Mouse (Mus musculus) neural tube, embryonic 11.5 days (tissue): ENCODE results near the gene Hk2. TPM values are rescaled to one million over a fixed set of nuclear protein-coding genes. Genes with fewer than 3 reads are reported as not detected.

Experiments
- ATAC-seq: fragments of 200-750 bp; cut with Nextera tagmentation; 2 replicates; pipeline ENCODE4 v1.8.0; 2017; ENCODE audit warnings: moderate number of reproducible peaks, mild to moderate bottlenecking, moderate TSS enrichment, moderate library complexity; ENCODE audit not compliant: insufficient read depth, low FRiP score, low TSS enrichment
- DNase-seq: peaks from one replicate; pipeline ENCODE4 v3.0.0-alpha.2; 2015; ENCODE audit warnings: low spot score
- H3K27ac ChIP-seq: fragments of 300-500 bp; sonication (generic); 2 replicates; pipeline ENCODE4 v1.5.1; 2014; ENCODE audit warnings: low read depth, mild to moderate bottlenecking, low read length
- H3K27me3 ChIP-seq: fragments of 300-500 bp; sonication (generic); 2 replicates; pipeline ENCODE4 v1.6.1; 2014; ENCODE audit warnings: mild to moderate bottlenecking, low read length, mixed read lengths; ENCODE audit not compliant: control insufficient read depth, insufficient read depth
- H3K36me3 ChIP-seq: fragments of 300-500 bp; sonication (generic); 2 replicates; pipeline ENCODE4 v1.6.1; 2014; ENCODE audit warnings: mild to moderate bottlenecking, low read length, moderate library complexity, mixed read lengths; ENCODE audit not compliant: control insufficient read depth, insufficient read depth
- H3K4me1 ChIP-seq: fragments of 300-500 bp; sonication (generic); 2 replicates; pipeline ENCODE4 v1.6.1; 2014; ENCODE audit warnings: low read length, mixed read lengths; ENCODE audit not compliant: control insufficient read depth, insufficient read depth
- H3K4me2 ChIP-seq: fragments of 300-500 bp; sonication (generic); 2 replicates; pipeline ENCODE4 v1.6.1; 2014; ENCODE audit warnings: low read depth, mild to moderate bottlenecking, moderate library complexity
- H3K4me3 ChIP-seq: fragments of 300-500 bp; sonication (generic); 2 replicates; pipeline ENCODE4 v1.5.1; 2014; ENCODE audit warnings: low read depth, low read length
- H3K9ac ChIP-seq: fragments of 300-500 bp; sonication (generic); 2 replicates; pipeline ENCODE4 v1.6.1; 2014; ENCODE audit warnings: mild to moderate bottlenecking, low read length
- H3K9me3 ChIP-seq: fragments of 300-500 bp; sonication (generic); 2 replicates; pipeline ENCODE4 v1.6.1; 2016; ENCODE audit warnings: low read length; ENCODE audit not compliant: control insufficient read depth
- WGBS: fragments of 180-500 bp; shearing (Covaris S2); extraction: QIAGEN DNeasy Blood & Tissue Kit; methylation state at CpG from one replicate; pipeline ENCODE4 v1.1.7; 2014; 5-methylcytosine and 5-hydroxymethylcytosine counted together
- polyA plus RNA-seq: library from polyadenylated mRNA; unstranded; fragments of >200 nt; fragmentation: Nextera tagmentation; extraction: Ambion mirVana; gene quantifications from 2 replicates; pipeline ENCODE4 v1.2.1, GENCODE M21; 2014

The Hk2 gene
- polyA plus RNA-seq, 1 experiment from 2014 or later = 15.6 TPM

DNA sequence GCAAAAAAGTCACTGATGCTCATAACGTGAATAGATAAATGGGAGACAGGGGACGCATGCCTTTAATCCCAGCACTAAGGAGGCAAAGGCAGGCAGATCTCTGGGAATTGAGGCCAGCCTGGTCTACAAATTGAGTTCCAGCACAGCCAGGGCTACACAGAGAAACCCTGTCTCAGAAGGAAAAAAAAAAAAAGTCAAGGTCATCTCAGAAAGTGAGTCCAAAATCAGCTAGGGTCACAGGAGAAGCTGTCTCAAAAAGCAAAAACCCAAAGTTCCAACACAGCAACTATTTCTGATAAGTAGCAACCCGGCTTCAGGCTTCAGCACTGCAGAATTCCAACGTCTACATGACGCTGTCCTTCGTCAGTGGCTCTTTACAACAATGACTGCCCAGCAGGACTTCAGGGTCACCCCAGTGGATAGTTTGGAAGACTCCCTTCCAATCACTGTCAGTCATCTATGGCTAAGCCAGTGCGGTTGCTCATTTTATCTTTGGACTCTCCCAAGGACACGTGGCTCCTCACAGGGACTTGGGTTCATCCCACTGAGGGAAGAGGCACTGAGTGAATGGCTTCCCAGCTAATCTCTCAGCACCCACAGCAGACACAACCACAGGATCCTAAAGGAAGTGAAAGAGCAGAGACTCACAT, 33.3 kb downstream of the Hk2 start:
- H3K9me3 ChIP-seq = no peaks in the 10 kb centered on the region

DNA sequence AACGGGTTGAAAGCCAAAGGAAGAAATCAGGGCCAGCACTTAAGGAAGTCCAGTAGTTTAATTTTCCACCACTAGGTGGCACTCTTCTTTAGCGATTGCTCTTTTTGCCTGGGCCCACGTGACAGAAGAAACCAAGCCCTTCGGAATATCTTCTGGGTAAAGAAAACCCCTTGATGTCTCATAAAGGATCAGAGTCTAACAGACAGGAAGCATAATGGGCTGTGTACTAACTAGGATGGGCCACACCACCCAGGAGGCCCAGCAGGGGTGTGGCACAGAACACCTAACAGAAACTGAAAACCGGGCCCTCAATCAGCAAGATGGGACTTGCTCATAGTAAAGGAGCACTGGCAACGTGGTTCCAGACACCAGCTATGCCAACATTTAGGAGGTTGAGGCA, 34.0 kb downstream of the Hk2 start:
- H3K9ac ChIP-seq = no peak overlapping the region
- H3K4me3 ChIP-seq = no peak overlapping the region
- no peaks in the 10 kb centered on the region for H3K9me3 ChIP-seq
- WGBS = 41% methylated on average over 6 of the region's 6 CpGs
- H3K4me2 ChIP-seq = no peak overlapping the region
- no peaks in the 10 kb centered on the region for H3K4me1 ChIP-seq
- H3K27ac ChIP-seq = no peak overlapping the region
- DNase-seq (peak; percentile 47), ATAC-seq (peak; percentile 41; the same call in 1 of the 2 replicates)
- H3K27me3 ChIP-seq = no peaks in the 10 kb centered on the region
- H3K36me3 ChIP-seq = peaks cover 9% of the 10 kb centered on the region

More for the DNA sequence above, 33.3 kb downstream of the Hk2 start:
- ATAC-seq (no peak), DNase-seq (no peak)
- no peak overlapping the region for H3K4me3 ChIP-seq
- peaks cover 9% of the 10 kb centered on the region for H3K36me3 ChIP-seq
- H3K9ac ChIP-seq = no peak overlapping the region
- H3K4me1 ChIP-seq = no peaks in the 10 kb centered on the region
- H3K4me2 ChIP-seq = no peak overlapping the region
- H3K27me3 ChIP-seq = no peaks in the 10 kb centered on the region
- H3K27ac ChIP-seq = no peak overlapping the region
- 78% methylated on average over 8 of the region's 8 CpGs for WGBS

GRCm38 (mm10) chr6:82737634-82738540, 36.4 kb downstream of the Hk2 start:
- Histone ChIP-seq H3K27ac (no peak overlapping the region), H3K4me1 (no peaks in the 10 kb centered on the region), H3K36me3 (peaks cover 9% of the 10 kb centered on the region), H3K4me2 (no peak overlapping the region), H3K9me3 (no peaks in the 10 kb centered on the region), H3K4me3 (no peak overlapping the region), H3K9ac (no peak overlapping the region), H3K27me3 (no peaks in the 10 kb centered on the region)
- DNase-seq (no peak), ATAC-seq (no peak)
- WGBS = 90% methylated on average over 27 of the region's 27 CpGs

DNA sequence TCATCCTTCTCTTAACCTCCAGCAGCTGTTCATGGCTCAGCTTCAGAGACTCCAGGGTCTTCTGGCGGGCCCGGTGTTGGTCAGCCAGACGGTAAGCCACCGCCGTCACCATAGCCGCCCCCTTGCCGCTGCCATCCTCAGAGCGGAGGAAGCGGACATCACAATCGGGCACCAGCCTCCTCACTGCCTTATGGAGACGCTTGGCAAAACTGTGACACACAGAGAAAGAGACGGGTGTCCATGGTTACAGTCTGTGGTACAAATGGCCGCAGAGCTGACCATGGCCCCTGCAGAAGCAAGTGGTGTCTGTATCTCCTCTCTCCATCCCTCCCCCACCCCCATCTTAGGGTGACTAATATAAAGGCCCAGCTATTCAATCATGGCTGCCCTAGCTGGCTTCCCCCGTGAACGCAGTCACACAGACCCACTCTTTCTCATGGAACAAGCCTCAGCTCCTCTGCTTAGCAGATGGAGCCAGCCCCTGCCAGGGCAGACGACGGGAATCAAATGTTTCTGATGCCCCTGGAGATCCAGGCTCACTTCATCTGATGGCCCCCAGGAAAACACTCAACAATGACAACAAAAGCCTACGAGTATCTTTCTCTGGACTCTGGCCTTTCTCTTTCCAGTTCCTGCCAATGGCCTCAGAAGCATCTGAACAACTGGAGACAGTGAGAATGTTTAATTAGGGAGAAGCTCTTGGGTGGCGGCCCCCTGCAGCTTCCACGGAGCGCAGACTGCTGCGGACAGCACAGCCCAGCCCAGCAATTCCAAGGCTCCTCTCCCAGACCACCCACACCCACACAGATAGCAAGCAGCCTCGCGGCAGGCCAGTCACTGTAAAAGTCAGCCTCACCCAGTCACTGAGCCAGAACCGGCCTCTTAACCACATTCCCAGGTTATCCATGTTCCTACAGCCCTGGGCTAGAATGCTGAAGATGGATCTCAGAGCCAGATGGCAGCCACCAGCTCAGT, 37.3 kb downstream of the Hk2 start:
- H3K9ac ChIP-seq = no peak overlapping the region
- no peak for DNase-seq
- no peaks in the 10 kb centered on the region for H3K4me1 ChIP-seq
- H3K9me3 ChIP-seq = no peaks in the 10 kb centered on the region
- WGBS = 86% methylated on average over 25 of the region's 25 CpGs
- peaks cover 4% of the 10 kb centered on the region for H3K36me3 ChIP-seq
- H3K4me2 ChIP-seq = no peak overlapping the region
- H3K27ac ChIP-seq = no peak overlapping the region
- H3K4me3 ChIP-seq = no peak overlapping the region
- ATAC-seq = no peak
- no peaks in the 10 kb centered on the region for H3K27me3 ChIP-seq

- no peak overlapping the region for H3K4me2 ChIP-seq
- no peak overlapping the region for H3K9ac ChIP-seq
- H3K4me3 ChIP-seq = no peak overlapping the region
- H3K27ac ChIP-seq = no peak overlapping the region
- no peaks in the 10 kb centered on the region for H3K27me3 ChIP-seq
- WGBS = 92% methylated on average over 7 of the region's 7 CpGs
- DNase-seq = peak; percentile 27
- H3K36me3 ChIP-seq = peaks cover 2% of the 10 kb centered on the region; the same call in 1 of the 2 replicates
- no peaks in the 10 kb centered on the region for H3K4me1 ChIP-seq
- no peak for ATAC-seq
- H3K9me3 ChIP-seq = no peaks in the 10 kb centered on the region
Observed at GRCm38 (mm10) chr6:82735347-82735746, 38.9 kb downstream of the Hk2 start.

GRCm38 (mm10) chr6:82728635-82729034, 45.6 kb downstream of the Hk2 start:
- H3K4me1 ChIP-seq = no peaks in the 10 kb centered on the region
- H3K4me3 ChIP-seq = no peak overlapping the region
- WGBS = 94% methylated on average over 21 of the region's 21 CpGs
- no peak overlapping the region for H3K9ac ChIP-seq
- no peaks in the 10 kb centered on the region for H3K27me3 ChIP-seq
- ATAC-seq = no peak
- no peaks in the 10 kb centered on the region for H3K9me3 ChIP-seq
- no peak overlapping the region for H3K27ac ChIP-seq
- no peak for DNase-seq
- no peaks in the 10 kb centered on the region for H3K36me3 ChIP-seq
- H3K4me2 ChIP-seq = no peak overlapping the region

GRCm38 (mm10) chr6:82727206-82727605, 47.0 kb downstream of the Hk2 start:
- no peaks in the 10 kb centered on the region for H3K36me3 ChIP-seq
- no peak for DNase-seq

GRCm38 (mm10) chr6:82723321-82723720, 50.9 kb downstream of the Hk2 start:
- peak; percentile 32 for DNase-seq
- Histone ChIP-seq H3K4me1 (no peaks in the 10 kb centered on the region), H3K4me3 (no peak overlapping the region), H3K36me3 (no peaks in the 10 kb centered on the region), H3K4me2 (no peak overlapping the region), H3K27me3 (no peaks in the 10 kb centered on the region), H3K9ac (peak overlapping the region; percentile 32; the same call in 1 of the 2 replicates), H3K9me3 (no peaks in the 10 kb centered on the region), H3K27ac (no peak overlapping the region)
- WGBS = 56% methylated on average over 5 of the region's 5 CpGs
- no peak for ATAC-seq

More at GRCm38 (mm10) chr6:82727206-82727605, 47.0 kb downstream of the Hk2 start:
- H3K27me3 ChIP-seq = no peaks in the 10 kb centered on the region
- no peaks in the 10 kb centered on the region for H3K4me1 ChIP-seq
- H3K4me3 ChIP-seq = no peak overlapping the region
- H3K4me2 ChIP-seq = no peak overlapping the region
- no peaks in the 10 kb centered on the region for H3K9me3 ChIP-seq
- no peak for ATAC-seq
- no peak overlapping the region for H3K9ac ChIP-seq
- 96% methylated on average over 13 of the region's 13 CpGs for WGBS
- H3K27ac ChIP-seq = no peak overlapping the region
